Mouse (Mus musculus) intestine, embryonic 15.5 days (tissue): ENCODE measurements around the gene Mrpl18. TPM values are rescaled to one million over a fixed set of nuclear protein-coding genes. Genes with fewer than 3 reads are reported as not detected.

Experiments
- ATAC-seq: fragments of 200-750 bp; cut with Nextera tagmentation; 2 replicates; pipeline ENCODE4 v1.8.0; 2017; ENCODE audit warnings: moderate TSS enrichment, moderate library complexity
- H3K27ac ChIP-seq: fragments of 300-500 bp; sonication (generic); 2 replicates; pipeline ENCODE4 v1.5.1; 2015; ENCODE audit warnings: mild to moderate bottlenecking, inconsistent platforms
- H3K27me3 ChIP-seq: fragments of 300-500 bp; sonication (generic); replicated peaks from 2 replicates; pipeline ENCODE4 v1.6.1; 2015; ENCODE audit warnings: inconsistent platforms
- H3K36me3 ChIP-seq: fragments of 300-500 bp; sonication (generic); 2 replicates; pipeline ENCODE4 v1.6.1; 2015; ENCODE audit warnings: inconsistent platforms
- H3K4me1 ChIP-seq: fragments of 300-500 bp; sonication (generic); replicated peaks from 2 replicates; pipeline ENCODE4 v1.6.1; 2015; ENCODE audit warnings: inconsistent platforms
- H3K4me2 ChIP-seq: fragments of 300-500 bp; sonication (generic); replicated peaks from 2 replicates; pipeline ENCODE4 v1.6.1; 2015; ENCODE audit warnings: mild to moderate bottlenecking, inconsistent platforms
- H3K4me3 ChIP-seq: fragments of 300-500 bp; sonication (generic); replicated peaks from 2 replicates; pipeline ENCODE4 v1.5.1; 2015; ENCODE audit warnings: inconsistent platforms
- H3K9ac ChIP-seq: fragments of 300-500 bp; sonication (generic); 2 replicates; pipeline ENCODE4 v1.6.1; 2015; ENCODE audit warnings: inconsistent platforms
- H3K9me3 ChIP-seq: fragments of 300-500 bp; sonication (generic); 2 replicates; pipeline ENCODE4 v1.6.1; 2016; ENCODE audit warnings: inconsistent platforms
- WGBS: fragments of 180-500 bp; shearing (Covaris S2); methylation state at CpG from one replicate; pipeline ENCODE4 v1.1.7; 2015; 5-methylcytosine and 5-hydroxymethylcytosine counted together
- polyA plus RNA-seq: library from polyadenylated mRNA; unstranded; fragments of >200 nt; fragmentation: Nextera tagmentation; extraction: Ambion mirVana; gene quantifications from 2 replicates; pipeline ENCODE4 v1.2.1, GENCODE M21; 2015

The Mrpl18 gene
- polyA plus RNA-seq, 1 experiment from 2014 or later, result 181 TPM

DNA sequence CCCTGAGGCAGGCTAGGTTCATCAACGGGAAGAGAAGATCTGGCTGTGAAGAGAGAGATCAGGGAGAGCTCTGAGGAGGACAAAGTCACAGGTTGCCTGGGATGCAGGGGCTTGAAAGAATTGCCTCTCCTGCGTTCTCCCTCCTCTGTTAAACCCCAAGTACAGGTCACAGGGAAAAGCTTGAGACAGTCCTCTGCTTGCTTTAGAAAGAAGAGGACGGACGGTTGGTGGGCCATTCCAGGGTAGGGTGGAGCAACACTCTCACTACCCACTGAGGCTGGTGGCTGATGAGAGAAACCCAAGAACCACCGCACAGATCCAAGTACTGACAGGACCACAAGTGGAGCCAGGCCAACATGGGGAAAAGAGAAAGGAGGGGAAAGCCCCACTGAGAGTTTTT lies 40.4 kb downstream of the Mrpl18 start, which contains the start of gene Mrgprh:
Gene Mrgprh, plus strand, starts transcription at position 301 of the 400 bp plus-strand sequence.
- H3K27me3 ChIP-seq, result no peaks in the 10 kb centered on the region
- H3K4me1 ChIP-seq, result no peaks in the 10 kb centered on the region
- WGBS, result 75% methylated on average over 5 of the region's 5 CpGs
- H3K4me2 ChIP-seq, result no peak within 1 kb of the TSS
- no peaks in the 10 kb centered on the region for H3K36me3 ChIP-seq
- H3K9me3 ChIP-seq, result no peaks in the 10 kb centered on the region
- H3K9ac ChIP-seq, result no peak within 1 kb of the TSS
- no peak for ATAC-seq
- no peak within 1 kb of the TSS for H3K27ac ChIP-seq
- H3K4me3 ChIP-seq, result no peak within 1 kb of the TSS

DNA sequence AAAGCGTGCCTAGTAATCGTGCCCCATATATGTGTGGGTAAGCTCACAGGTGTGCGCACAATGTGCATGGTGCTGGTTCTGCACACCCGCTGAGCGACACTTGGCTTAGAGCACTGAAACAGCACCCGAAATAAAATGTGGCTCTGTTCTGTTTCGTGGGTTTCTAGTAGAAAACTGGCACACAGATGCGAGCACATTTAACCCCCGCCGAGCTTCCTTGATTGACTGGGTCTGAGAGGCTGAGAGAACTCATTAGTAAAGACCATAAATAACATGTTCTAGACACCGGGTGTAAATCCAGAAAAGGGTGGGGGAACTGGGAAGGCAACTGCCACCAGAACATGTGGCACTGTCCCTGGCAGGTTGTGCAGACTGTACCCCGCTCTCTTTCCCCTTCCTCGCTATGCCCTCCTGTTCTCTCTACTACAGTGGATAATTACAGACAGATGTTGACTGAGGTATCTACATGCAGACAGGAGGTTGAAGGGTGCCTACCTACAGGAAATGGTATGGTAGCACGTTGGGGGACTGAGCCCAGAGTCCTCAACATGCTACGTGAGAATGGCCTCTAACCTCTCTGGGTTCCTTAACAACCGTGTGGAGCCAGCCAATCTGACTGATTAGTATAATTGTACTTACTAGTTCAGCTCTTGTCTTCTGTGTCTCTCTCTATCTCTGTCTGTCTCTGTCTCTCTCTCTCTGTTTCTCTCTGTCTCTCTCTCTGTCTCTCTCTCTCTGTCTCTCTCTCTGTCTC lies 43.7 kb downstream of the Mrpl18 start:
- Histone ChIP-seq H3K27ac (no peak overlapping the region), H3K4me2 (no peak overlapping the region), H3K9ac (no peak overlapping the region), H3K9me3 (no peaks in the 10 kb centered on the region), H3K4me3 (no peak overlapping the region), H3K36me3 (no peaks in the 10 kb centered on the region), H3K27me3 (no peaks in the 10 kb centered on the region), H3K4me1 (peaks cover 2% of the 10 kb centered on the region; the same call in 1 of the 2 replicates)
- ATAC-seq, result no peak
- WGBS, result 65% methylated on average over 16 of the region's 16 CpGs

DNA sequence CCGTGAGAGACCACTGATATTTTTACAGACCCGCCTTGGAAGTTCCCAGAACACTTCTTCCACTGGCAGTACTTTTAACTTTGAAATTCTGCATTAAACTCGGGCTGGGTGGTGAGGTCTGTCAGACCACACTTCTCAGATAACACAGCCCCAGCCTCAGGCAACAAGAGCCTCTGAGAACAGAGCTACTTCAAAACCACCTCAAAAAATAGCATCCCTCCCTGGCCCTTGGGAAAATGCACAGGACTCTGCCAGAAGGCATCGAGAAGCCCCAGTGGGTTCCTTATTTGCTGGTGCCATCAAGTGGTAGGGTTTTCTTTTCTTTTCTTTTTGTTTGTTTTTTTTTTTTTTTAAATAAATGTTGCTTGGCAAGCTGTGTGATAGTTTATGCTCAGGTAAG lies 47.5 kb downstream of the Mrpl18 start:
- Histone ChIP-seq H3K4me2 (no peak overlapping the region), H3K4me1 (peaks cover 2% of the 10 kb centered on the region; the same call in 1 of the 2 replicates), H3K9me3 (no peaks in the 10 kb centered on the region), H3K36me3 (no peaks in the 10 kb centered on the region), H3K27me3 (no peaks in the 10 kb centered on the region), H3K9ac (no peak overlapping the region), H3K27ac (no peak overlapping the region), H3K4me3 (no peak overlapping the region)
- 20% methylated on average over 4 of the region's 4 CpGs for WGBS
- no peak for ATAC-seq

DNA sequence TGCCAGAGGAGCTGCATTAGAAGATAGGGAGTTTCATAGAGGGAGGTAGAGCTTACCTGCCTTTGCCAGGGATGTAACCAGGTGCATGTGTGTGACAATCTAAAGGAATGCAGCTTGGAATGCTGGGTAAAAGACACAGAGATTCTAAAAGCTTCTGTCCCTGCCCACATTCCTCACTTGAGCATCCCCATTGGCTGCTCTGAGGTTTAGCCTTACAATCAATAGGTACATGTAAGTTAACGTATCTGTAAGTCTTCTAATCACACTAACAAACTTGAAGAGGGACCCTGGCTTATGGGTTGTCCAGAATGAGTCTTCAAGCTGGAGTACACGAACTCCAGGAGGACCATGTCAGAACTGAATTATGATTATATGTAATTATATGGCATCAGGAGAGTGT lies 48.1 kb downstream of the Mrpl18 start, which contains the start of gene Mas1:
Gene Mas1, minus strand, starts transcription at position 101 of the 400 bp plus-strand sequence.
- H3K36me3 ChIP-seq, result no peaks in the 10 kb centered on the region
- peaks cover 2% of the 10 kb centered on the region; the same call in 1 of the 2 replicates for H3K4me1 ChIP-seq
- no peak within 1 kb of the TSS for H3K4me3 ChIP-seq
- H3K27ac ChIP-seq, result no peak within 1 kb of the TSS
- no peak within 1 kb of the TSS for H3K9ac ChIP-seq
- ATAC-seq, result no peak
- H3K27me3 ChIP-seq, result no peaks in the 10 kb centered on the region
- no peak within 1 kb of the TSS for H3K4me2 ChIP-seq
- 19% methylated on average over 2 of the region's 2 CpGs for WGBS
- no peaks in the 10 kb centered on the region for H3K9me3 ChIP-seq

DNA sequence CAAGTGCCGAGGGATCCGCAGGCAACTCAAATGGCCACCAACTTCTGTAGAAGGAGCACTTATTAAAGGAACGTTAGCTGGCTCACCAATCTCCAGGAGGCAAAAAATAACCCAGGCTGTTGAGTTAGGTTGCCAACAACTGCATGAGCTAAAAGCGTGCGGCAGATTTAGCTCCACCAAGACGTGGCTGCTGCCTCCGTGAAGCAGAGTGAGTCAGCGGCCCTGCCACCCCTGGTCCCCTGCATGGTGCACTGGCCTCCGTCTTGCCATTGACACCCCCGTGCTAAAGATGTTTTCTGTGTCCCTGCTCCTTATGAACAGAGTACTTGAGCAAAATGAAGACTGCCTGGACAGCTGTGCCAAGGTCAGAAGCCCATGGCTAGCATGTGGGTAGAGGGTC lies 49.3 kb downstream of the Mrpl18 start:
- Histone ChIP-seq H3K9me3 (no peaks in the 10 kb centered on the region), H3K27ac (no peak overlapping the region), H3K4me3 (no peak overlapping the region), H3K27me3 (no peaks in the 10 kb centered on the region), H3K4me2 (no peak overlapping the region), H3K4me1 (peaks cover 2% of the 10 kb centered on the region; the same call in 1 of the 2 replicates), H3K36me3 (no peaks in the 10 kb centered on the region), H3K9ac (no peak overlapping the region)
- ATAC-seq, result no peak
- WGBS, result 85% methylated on average over 10 of the region's 10 CpGs

DNA sequence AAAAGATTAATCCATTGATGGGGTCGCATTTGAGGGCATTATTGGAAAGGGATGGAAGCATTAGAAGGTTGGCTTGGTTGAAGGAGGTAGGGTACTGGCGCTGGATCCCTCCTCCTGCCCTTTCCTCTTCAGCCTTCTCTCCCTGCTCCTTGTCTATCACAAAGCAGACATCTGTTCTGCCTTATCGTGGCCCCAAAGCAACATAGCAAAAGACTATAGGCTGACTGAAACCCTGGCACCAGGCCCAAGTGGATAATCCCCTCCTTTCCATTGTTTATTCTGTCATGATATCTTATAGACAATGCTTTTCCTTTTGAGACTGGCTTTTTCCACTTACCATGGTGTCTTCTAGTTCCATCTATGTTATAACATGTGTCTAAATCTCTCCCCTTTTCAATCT lies 50.7 kb downstream of the Mrpl18 start:
- Histone ChIP-seq H3K36me3 (no peaks in the 10 kb centered on the region), H3K9me3 (no peaks in the 10 kb centered on the region), H3K9ac (no peak overlapping the region), H3K4me1 (peaks cover 2% of the 10 kb centered on the region; the same call in 1 of the 2 replicates), H3K27ac (no peak overlapping the region), H3K27me3 (no peaks in the 10 kb centered on the region), H3K4me2 (no peak overlapping the region), H3K4me3 (no peak overlapping the region)
- WGBS, result 55% methylated on average over 3 of the region's 3 CpGs
- no peak for ATAC-seq

DNA sequence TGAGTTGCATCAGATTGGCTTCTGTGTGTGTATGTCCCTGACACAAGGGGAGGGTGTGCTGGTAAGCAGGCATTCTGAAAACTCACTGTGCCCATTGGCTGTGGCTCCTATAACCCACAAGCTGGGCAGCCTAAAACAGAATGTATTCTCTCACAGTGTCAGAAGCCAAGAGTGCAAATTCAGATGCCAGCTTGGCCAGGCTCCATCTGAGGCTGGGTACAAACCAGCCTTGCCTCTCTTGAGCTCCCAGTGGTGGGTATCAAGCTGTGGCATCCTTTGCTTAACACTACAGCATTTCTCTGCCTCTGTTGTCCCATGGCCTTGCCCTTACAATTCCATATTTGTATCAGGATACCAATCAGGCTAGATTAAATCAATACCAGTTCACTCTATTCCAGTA lies 52.0 kb downstream of the Mrpl18 start:
- H3K27me3 ChIP-seq, result no peaks in the 10 kb centered on the region
- H3K4me2 ChIP-seq, result no peak overlapping the region
- peaks cover 2% of the 10 kb centered on the region; the same call in 1 of the 2 replicates for H3K4me1 ChIP-seq
- H3K9ac ChIP-seq, result no peak overlapping the region
- ATAC-seq, result no peak
- no peak overlapping the region for H3K4me3 ChIP-seq
- no peak overlapping the region for H3K27ac ChIP-seq
- H3K9me3 ChIP-seq, result no peaks in the 10 kb centered on the region
- H3K36me3 ChIP-seq, result no peaks in the 10 kb centered on the region

Other genes starting within 250 kb of the Mrpl18 start
- 0.40 and 0.51 TPM in 2 replicates for gene Slc22a1, start 240.5 kb downstream of the Mrpl18 start, polyA plus RNA-seq
- 37.5 and 38.9 TPM in 2 replicates for gene Igf2r, start 146.7 kb downstream of the Mrpl18 start, polyA plus RNA-seq
- gene Mas1, start 48.2 kb downstream of the Mrpl18 start, polyA plus RNA-seq, result 0.38 and 0.40 TPM in 2 replicates
- not detected in 2 replicates for gene Mrgprh, start 40.3 kb downstream of the Mrpl18 start, polyA plus RNA-seq
- 0.62 and 0.90 TPM in 2 replicates for gene Pnldc1, start 6.1 kb downstream of the Mrpl18 start, polyA plus RNA-seq
- 369 and 437 TPM in 2 replicates for gene Tcp1, start 644 bp downstream of the Mrpl18 start, polyA plus RNA-seq
- 0.88 and 1.6 TPM in 2 replicates for gene Acat3, start 24.3 kb upstream of the Mrpl18 start, polyA plus RNA-seq
- 230 and 240 TPM in 2 replicates for gene Acat2, start 44.4 kb upstream of the Mrpl18 start, polyA plus RNA-seq
- gene Wtap, start 77.8 kb upstream of the Mrpl18 start, polyA plus RNA-seq, result 109 and 120 TPM in 2 replicates
- 163 and 167 TPM in 2 replicates for gene Sod2, start 90.5 kb upstream of the Mrpl18 start, polyA plus RNA-seq
- gene Gpr31b, start 136.0 kb upstream of the Mrpl18 start, polyA plus RNA-seq, result 0.16 TPM in 1 of 2 replicates, not detected in the other
- gene Tcp10b, start 144.8 kb upstream of the Mrpl18 start, polyA plus RNA-seq, result 0.16 TPM in 1 of 2 replicates, not detected in the other
- gene Unc93a, start 215.5 kb upstream of the Mrpl18 start, polyA plus RNA-seq, result not detected in 2 replicates